Mouse (Mus musculus): ENCODE results near the gene Cep131. TPM values are rescaled to one million over a fixed set of nuclear protein-coding genes. Genes with fewer than 3 reads are reported as not detected.

Cep131 gene
- polyA plus RNA-seq, 1 experiment, result 9.8 TPM

DNA sequence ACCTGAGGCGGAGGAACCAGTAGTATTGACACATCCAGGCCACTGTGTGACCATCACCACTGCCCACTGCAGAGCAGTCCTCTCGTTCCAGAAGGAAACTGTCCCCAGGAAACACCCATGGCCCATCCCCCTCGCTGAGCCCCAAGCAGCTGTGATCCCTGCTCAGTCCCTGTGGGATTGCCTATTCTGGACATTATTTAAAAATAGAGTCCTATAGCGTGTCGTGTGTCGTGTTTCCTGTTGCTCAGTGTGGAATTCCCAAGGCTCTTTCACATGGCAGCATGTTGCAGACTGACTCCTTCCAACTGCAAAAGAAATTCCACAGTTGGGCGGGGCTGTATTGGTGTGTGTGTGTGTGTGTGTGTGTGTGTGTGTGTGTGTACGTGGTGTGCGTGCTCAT is 34.4 kb downstream of the Cep131 start:
- DNase-seq (ENCODE audit: low read depth), result no peak

DNA sequence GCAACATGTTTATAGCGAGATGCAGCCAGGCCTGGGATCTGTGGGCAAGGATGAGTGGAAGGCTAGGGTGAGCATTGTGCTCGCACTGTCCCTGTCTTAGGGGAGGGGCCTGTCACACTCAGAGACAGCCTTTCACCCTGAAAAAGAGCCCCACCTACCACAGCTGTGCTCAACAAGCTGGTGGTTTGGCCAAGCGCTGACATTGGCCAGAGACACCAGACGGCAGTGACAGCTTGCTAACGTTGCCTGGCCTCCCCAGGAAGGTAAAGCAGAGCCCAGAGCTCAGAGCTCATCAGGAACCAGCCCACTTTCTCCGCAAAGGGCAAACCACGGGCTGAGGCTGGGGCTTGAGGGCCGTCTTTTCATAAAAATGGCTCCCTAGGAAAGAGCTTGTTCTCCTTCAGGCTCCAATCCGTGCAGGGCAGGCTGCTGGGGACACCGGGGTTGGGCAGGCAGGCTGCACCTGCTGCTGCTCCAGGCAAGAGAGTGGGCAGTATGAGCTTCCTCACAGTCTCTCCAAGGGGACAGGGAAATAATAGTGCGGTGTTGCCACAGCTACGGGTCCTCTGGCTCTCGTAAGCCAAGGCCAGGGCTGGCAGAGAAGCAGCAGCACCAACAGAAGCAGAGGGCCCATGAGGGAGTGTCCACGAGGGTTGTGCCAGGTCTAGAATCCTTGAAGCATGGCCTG is 35.4 kb downstream of the Cep131 start:
- DNase-seq (ENCODE audit: low read depth), result no peak

DNA sequence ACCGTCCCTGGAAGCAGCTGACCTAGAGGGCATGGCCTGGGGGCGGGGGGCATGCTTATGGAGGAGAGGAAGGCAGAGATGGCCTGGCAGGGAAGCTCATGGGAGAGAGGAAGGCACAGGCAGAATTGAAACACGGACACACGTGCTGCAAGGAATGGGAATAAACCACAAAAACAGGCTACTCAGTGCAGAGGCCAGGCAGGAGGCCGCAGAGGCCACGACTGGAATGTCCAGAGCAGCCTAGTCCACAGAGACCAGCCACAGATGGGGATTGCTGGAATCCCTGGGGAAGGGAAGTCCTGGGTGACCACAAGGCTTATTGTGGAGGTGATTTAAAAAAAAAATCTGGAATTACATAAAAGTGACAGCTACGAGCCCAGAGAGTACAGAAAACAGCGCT is 37.6 kb downstream of the Cep131 start:
- DNase-seq (ENCODE audit: low read depth), result no peak

DNA sequence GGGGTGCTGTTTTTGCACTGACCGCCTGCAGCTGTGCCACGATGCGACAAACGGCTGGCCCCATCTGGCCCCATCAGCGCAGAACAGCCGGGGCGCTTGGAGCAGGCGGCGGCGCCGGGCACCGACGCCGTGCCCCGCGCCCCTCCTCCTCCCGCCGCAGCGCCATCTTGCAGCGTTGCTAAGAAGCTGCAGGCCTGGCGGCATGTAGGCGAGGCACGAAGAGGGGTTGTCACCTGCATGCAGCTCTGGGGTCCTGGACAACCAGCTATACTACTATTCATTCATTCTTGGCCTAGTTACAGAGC is 38.4 kb downstream of the Cep131 start:
- DNase-seq (ENCODE audit: low read depth), result no peak

DNA sequence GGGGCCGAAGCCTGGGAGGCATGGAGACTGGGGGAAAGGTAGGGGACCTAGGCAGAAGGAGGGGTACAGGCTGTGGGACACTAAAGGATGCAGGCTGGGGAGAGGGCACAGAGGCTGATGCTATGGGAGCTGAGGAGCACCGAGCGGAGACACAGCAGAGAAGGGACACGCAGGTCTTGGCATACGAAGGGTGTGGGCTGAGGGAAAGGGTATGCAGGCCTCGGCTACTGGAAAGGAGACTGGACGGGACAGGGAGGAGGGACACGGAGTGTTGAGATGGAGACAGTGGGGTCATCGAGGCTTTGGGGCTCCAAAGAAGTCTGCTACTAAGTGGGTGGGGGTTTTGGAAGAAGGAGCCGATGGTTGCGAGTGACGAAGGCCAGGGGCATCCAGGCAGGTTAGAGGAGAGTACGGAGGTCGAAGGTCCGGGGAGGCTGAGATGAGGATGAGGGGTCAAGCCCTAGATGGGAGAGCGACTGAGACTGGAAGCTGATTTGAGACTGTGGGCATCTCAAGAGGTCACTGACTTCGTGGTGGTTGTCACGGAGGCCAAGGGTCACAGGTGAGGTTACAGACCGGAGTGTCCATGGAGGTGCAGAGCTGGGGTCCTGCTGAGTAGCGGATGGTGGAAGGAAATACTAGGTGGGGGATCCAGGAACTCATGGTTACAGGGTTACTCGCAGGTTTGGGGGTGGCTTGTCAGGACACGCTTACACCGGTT is 38.9 kb downstream of the Cep131 start:
- no peak for DNase-seq (ENCODE audit: low read depth)

DNA sequence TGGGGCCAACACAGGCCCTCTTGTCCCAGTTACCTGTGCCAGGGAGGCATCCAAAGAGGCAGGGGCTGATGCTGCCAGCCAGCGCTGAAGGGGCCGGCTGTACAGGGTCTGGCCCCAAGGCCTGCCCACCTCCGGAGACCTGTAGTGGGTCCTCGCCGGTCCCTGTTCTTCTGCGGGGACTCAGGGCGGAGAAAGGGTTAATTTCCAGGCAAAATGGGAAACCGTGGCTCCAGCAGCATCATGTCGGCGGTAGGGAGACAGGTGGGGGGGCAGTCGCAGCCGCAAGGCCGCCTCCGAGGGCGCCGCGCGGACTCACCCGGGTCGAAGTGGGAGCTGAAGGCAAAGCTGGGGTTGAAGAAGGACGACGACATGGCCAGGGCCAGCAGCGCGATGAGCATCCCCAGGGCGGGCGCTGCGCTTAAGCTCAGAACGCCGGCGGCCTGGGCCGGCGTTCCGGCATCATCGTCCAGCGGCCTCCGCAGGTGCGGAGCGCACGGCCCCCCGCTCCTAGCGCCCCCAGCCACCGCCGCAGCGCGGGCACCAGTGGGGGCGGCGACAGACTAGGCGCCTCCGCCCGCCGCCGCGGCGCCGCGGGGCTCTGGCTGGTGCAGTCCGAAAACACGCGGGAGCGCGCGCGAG is 40.0 kb downstream of the Cep131 start, which contains the start of gene Aatk:
Gene Aatk, minus strand, starts transcription at position 615 of the 639 bp plus-strand sequence.
- DNase-seq (ENCODE audit: low read depth), result no peak

DNA sequence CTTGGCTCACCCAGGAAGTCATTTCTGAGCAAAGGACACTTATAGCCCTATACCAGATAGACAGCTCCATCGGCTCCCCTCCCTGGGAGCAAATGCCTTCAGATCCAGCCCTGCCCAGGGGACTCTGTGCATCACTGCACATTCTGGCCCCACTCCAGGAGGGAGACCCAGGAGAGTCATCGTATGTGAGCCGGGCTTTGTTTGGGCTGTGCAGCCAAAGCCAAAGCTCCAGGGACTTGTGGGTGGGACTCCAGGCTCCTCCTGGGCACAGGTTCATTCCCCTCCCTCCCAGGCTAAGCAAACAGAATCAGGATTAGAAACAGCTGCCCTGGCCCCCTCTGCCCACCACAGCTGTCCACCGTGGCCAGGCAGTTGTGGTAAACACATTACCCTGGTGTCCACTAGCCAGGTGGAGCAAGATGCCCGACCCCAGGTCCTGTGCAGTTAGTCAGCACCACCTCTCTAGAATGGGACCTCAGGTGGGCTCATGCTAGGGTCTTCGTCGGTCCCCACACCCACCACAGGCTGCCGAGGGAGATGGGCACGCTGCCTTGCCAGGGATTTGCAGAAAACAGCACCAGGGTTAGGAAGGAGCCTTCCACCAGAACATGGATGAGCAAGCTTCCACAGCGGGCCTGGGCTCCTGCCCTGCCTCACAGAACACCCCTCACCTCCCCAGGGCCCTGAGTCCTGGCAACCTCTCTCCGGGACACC is 40.6 kb downstream of the Cep131 start:
- DNase-seq (ENCODE audit: low read depth), result no peak

DNA sequence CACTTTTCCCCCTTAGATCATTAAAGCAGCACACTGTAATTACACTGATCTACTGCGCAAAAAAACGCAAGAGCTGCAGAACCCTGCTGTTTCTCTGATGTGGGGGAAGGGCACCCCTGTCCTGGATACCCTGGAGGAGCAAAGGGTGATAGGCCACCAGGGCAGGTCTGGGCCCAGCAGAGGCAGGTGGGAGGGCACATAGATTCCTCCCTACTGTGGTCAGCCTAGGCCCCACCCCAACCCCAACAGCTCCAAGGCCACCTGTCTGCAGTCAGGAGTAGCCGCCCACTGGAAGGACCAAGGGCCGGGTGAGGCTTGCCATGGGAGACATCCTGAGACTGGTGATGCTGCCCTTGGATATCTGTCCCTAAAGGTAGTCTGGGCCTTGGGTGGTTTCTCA is 41.3 kb downstream of the Cep131 start:
- no peak for DNase-seq (ENCODE audit: low read depth)

DNA sequence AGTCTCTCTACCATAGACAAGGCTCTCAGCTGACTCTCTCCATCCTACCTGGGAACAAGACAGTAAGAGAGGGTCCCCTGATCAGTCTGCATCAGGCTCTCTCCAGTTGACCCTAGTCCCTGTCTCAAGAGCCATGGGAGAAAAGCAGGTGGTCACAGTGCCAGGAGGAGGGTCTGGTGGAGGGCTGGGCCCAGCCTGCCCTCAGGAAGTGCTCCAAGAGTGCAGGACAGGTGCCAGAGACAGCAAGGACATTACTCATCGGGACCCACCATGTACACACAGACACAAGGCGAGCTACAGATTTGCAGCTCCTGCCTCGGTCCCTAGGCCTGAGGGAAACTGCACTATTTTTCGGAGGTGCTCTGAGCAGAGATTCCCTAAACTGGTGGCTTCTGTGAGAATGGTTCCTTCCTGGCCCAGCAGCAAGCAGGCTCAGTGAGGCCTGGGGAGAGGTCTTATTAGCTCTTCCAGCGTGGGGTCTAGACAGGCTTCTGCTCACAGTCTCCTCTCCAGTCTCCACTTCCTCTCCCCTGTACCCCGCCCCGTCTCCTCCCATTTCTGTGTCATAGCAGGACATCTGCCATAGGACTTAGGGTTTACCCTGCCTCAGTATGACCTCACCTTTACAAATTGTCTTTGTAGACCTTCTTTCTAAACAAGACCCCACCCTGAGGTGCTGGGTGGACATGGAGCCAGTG is 44.3 kb downstream of the Cep131 start:
- no peak for DNase-seq (ENCODE audit: low read depth)

DNA sequence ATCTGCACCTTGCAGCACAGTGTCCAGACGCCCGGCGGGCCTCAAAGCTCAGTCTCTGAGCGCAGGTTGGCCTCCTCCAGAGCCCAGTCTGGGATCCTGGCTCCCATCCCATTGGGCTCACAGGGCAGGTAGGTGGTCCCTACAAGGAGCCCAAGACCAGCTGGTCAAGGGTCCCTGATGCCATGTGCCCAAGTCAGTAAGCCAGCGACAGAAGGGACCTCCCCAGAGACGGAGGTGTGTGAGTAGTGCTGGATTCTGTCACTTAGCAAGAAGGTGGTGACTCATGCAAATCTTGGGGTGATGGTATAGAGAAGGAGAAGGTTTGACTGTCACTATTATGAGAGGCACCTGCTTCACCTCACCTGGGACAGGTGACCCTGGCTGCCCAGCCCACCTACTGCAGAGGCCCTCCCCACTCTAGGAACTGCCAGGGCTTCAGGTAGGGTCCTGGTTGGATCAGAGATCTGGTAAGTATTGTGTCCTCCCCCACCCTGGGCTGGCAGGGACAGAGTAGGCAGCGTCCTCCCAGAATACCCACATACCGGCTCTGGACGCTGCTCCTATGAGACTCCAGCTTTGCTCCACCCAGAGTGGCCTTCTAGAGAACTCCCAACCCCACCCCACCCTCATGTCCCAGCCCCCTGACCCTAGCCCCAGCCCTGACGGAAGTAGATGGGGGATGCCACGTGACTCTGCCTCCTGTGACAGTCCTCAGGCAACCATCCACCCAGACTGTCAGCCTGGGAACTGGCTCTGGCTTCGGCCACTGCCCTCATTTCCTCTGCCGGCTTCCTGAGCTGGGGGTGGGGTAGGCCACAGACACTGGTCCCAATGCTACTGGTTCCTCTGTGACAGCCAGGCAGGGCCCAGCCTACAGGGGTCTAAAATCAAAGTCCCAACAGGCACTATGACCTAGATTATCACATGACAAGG is 45.2 kb downstream of the Cep131 start:
- DNase-seq (ENCODE audit: low read depth), result no peak

DNA sequence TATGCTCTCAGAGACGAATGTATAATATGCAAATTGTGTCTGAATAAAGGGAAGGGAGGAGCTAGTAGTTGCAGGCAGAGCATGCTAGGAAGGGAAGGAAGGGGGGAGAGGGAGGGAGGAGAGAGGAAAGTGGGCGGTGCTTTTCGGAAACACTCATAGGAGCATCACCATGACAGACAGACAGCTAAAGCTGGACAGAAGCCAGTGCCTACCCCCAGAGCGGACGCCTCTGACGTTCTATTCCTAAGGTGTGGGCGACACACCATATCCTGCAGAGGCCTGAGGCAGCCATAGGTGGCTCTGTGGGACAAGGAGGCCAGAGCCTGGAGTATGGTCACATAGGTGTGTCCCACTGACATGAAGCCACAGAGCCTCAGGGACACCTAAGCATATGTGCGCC is 46.2 kb downstream of the Cep131 start:
- no peak for DNase-seq (ENCODE audit: low read depth)

DNA sequence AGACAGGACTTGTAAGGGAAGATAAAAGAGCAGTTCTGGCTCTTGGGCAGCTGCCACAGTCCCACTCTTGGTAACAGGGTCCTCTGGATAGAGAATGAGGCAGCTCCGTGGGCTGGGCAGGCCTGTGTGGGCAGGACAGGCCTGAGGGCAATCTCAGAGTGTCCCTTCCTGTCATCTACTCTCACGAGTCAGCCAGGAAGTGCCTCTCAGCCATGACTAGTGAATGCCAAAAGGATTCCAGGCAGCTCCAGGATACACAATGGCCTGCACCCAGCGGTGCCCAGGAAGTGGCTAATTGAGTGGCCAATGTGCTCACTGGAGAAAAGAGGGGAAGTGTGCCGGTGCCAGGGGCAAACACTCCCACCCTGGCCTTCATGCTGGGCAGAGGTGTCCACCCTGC is 47.0 kb downstream of the Cep131 start:
- DNase-seq (ENCODE audit: low read depth), result no peak

DNA sequence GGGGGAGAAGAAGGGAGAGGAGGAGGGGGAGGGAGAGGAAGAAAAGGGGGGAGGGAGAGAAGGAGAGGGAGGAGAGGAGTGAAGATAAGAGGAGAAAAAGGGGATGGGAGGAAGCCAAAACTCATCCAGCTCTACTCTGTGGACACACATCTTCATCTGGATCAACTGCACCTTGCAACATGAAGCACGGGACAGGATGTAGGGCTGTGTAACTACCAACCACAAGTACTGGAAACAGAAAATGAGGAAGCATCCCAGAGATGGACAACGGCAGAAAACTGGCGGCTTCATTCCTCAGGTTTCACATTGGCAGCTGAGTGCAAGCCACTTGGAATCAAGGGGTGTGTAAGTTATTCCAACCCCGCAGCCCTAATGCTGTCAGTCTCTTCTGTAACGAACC is 51.9 kb downstream of the Cep131 start:
- no peak for DNase-seq (ENCODE audit: low read depth)

DNA sequence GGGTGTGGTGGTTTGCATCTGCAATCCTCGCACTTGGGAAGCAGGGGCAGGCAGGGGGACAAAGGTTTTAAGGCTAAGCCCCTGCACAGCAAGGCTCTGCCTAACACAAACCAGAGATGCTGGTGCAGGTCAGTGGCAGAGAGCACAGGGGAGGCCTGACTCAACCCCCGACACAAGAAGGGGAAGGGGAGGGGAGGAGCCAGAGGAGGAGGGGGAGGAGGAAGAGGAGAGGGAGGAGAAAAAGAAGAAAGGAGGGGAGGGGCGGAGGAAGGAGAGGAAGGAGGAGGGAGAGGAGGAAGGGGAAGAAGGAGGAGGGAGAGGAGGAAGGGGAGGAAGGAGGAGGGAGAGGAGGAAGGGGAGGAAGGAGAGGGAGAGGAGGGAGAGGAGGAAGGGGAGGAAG is 52.3 kb downstream of the Cep131 start:
- DNase-seq (ENCODE audit: low read depth), result no peak

DNA sequence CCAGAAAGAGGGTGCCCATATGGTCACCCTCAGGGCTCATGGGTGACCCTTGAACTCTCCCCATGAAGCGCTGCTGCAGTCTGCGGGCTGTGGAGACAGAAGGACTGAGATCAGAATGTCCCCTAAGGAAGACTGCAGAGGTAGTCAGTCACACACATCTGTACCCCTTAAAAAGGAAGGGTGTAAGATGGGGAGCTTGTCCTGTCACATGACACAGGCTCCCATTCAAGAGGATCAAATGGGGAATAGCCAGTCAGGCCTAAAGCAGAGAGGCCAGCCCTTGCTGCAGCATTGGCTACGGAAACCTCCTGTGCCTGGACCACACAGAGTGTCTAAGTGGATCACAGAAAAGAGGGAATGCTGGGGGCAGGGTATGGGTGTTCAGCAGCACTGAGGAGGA is 53.2 kb downstream of the Cep131 start:
- no peak for DNase-seq (ENCODE audit: low read depth)

DNA sequence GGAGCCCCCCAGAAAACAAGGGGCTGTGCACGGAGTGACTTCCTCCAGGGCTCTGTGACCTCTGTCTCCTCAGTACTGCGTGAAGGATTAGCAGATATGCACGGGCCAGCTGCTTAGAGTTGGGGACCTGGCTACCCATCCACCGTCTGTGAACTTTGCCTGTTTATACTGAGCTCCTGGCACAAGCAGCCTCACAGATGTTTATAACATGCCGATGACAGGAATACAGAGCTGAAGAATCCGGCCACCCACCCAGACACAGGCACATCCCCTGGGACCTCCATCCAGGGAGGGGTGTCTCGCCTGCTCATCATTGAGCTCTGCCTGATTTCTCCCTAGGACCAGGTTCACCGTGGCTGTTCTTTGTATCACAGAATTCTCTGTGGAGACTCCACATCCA is 54.6 kb downstream of the Cep131 start:
- no peak for DNase-seq (ENCODE audit: low read depth)

DNA sequence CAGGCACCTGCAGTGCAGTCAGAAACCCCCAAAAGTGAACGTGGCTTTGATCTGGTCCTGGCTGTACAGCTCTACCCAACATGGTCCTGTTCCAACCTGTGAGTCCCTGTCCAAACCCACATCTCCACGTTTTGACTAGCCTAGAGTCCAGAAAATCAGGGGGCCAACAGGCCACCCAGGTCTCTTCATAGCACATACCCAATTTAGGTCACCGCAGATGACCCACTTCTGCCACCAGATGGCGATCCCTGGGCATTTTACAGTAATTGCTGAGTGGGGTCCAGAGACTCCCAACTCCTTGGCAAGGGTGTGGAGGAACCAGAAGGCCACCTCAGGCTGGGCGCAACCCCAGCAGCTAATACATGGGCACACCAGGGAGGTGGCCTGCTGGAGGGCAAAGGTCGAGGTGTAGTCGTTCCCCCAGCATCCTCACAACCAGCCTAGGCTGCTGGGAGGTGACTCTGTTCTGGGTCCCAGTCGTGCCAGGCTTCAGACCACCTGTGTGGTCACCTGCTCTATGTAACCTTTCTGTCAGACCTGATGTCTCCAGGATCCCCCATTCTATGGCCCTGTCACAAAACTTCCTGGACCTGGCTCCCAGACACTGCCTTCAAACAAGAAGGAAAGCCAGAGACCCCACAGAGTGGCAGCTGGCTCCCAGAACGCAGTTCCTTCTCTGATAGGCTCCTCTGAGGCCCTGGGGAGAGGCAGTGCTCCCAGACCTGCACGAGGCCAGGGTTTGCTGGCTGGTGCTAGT is 56.3 kb downstream of the Cep131 start:
- no peak for DNase-seq (ENCODE audit: low read depth)

DNA sequence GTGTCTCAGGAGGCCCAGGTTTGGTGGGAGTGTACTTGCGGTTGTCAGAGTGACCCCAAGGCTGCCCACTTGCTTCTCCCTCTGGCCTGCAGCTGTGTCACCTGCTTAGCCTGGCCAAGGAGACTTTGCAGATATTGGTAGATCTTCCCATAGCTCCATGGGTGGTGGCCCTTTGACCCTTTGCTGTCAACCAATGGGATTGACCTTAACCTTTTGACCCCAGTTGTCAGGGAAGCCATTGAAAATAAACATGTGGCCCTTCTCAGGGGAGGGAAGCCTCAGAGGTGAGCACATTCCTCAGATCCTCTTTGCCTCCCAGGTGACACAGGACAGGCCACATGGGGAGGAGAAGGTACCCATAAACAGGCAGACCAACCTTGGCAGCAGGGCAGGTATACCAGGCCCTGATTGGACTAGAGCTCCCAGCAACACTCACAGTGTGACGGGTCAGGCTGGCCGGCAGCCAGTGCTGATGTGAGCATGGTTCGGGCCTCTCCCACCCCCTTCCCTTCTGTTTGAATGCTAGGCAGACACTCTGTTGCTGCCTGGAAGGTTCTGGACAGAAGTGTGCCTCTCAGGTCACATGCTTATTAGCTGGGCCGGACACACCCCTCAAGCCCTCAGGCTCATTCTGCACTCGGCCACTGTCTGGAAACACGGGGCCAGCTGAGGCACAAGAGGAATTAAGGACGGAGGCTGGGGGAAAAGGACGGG is 57.0 kb downstream of the Cep131 start:
- DNase-seq (ENCODE audit: low read depth), result no peak

DNA sequence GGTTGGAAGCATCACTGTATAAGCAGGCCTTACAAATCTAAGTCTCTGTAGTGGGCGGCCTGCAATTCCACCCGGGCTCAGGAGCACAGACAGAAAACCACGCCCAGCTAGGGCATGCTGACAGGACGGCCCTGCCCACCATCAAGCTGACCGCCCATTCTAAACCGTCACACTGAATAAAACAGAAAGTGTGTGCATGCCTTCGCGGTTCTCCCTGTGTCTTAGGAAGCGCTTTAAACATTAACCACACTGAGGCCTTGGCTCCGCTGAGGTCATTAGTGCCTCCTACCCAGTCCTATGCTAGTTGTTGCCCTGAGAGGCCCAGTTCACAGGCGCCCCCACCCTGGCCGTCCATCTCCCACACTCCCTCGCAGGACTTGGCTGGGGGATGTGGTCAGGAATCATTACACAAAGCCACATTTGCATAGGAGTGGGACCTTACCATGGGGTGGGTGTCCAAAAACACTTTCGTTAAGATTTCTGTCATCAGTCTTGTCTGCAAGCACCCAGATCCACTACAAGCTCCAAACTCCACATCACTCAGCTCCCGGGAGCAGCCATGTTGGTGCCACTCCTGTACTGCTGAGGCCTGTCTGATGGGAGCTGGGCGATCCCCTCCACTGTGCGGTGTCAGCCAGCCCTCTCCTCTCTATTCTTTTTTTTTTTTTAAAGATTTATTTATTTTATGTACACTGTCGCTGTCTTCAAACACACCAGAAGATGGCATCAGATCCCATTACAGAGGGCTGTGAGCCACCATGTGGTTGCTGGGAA is 58.1 kb downstream of the Cep131 start:
- no peak for DNase-seq (ENCODE audit: low read depth)

All from gonadal fat pad, adult 2 months (tissue).